In the genomic region with DNA sequence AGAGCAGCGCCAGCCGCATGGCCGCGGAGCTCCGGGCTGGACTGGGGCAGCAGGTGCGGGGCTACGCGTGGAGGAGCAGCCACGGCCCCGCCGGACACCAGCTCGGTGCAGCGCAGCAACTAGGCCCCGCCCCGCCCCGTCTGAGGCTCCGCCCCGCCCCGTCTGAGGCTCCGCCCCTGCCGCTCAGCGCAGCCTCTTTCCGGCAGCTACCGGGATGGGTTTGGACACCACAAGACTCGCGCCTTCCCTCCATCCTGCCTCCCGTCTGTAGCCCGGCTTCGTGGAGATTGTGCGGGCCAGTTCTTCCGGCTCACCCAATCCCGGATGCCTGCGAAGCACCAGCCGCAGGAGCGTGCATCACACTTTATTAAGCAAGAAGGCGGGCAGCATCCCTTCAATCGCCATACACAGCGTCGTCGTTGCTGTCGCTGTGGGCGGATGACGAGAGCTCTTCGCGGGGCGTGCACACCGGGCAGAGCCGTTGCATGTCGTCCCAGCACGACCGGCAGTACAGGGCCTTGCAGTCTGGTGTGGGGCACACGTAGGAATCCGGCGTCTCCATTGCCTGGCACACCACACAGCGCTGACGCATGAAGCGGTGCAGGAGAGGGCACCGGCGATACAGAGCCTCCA, we compare ENCODE assay signal across 8 mouse cellular contexts. TPM values are rescaled to one million over a fixed set of nuclear protein-coding genes. Genes with fewer than 3 reads are reported as not detected.
A peak's percentile ranks its signal among the peaks of the same experiment; 100 is the strongest.
DNase-seq lines count a peak whose midpoint lies in the region; ATAC-seq and TF ChIP-seq lines count a peak whose summit lies in the region.

A gene (minus strand): TSS at position 128 of the 633 bp plus-strand sequence.

- peaks cover 12% of the 10 kb centered on the region for H3K36me3 ChIP-seq in hindbrain, embryonic 13.5 days

- TF ChIP-seq CTCF in Patski (IDR thresholded peaks at IDR 0.05) = no peak

- H3K27me3 ChIP-seq in Patski = no peaks in the 10 kb centered on the region
- H3K27me3 ChIP-seq in hindbrain, embryonic 13.5 days = peaks cover 50% of the 10 kb centered on the region

- DNase-seq in Patski (ENCODE audit: low read depth, low spot score) = peak; percentile 53
- peak; percentile 97 for DNase-seq in cerebellum, postnatal 14 days
- DNase-seq in frontal cortex, postnatal 25 days (ENCODE audit: low spot score in 2 of 2) = peak; percentile 77 to 86
- DNase-seq in layer of hippocampus, postnatal 25 days (ENCODE audit: extremely low spot score in 1 of 2, low spot score in 1 of 2) = peak; percentile 84
- DNase-seq in lung, postnatal 14 days = peak; percentile 93
- peak; percentile 90 for DNase-seq in ovary, postnatal 36 days (ENCODE audit: low spot score)
- DNase-seq in thymus, postnatal 14 days = peak; percentile 89

- no peaks in the 10 kb centered on the region for H3K9me3 ChIP-seq in hindbrain, embryonic 13.5 days

- in situ Hi-C loops in Patski (cut with MboI; ENCODE audit: low pct_unique_long_range_greater_than_20kb) = loop anchor here (5.0 kb wide), 1 partner anchor 33 kb away; no protein-coding TSS in a partner anchor

- ATAC-seq in Patski = peak; percentile 90
- peak; percentile 88 for ATAC-seq in hindbrain, embryonic 13.5 days (ENCODE audit: low FRiP score)

- H3K4me3 ChIP-seq in hindbrain, embryonic 13.5 days = peak within 1 kb of the TSS; percentile 61

- H3K4me1 ChIP-seq in hindbrain, embryonic 13.5 days (replicated peaks) = peaks cover 27% of the 10 kb centered on the region

- peak within 1 kb of the TSS; percentile 91 for H3K4me2 ChIP-seq in hindbrain, embryonic 13.5 days

- peak within 1 kb of the TSS; percentile 82 for H3K9ac ChIP-seq in hindbrain, embryonic 13.5 days

- CTCF ChIA-PET in Patski (lab: Charles Lee) = interaction anchor here (1.1 to 5.8 kb wide), 5 partner anchors 9 to 106 kb away, joined by 3 to 34 read pairs (median 7); no protein-coding TSS in a partner anchor

- 1% methylated on average over 52 of the region's 59 CpGs for WGBS in hindbrain, embryonic 13.5 days

- peak within 1 kb of the TSS; percentile 90 for H3K27ac ChIP-seq in hindbrain, embryonic 13.5 days

- POLR2A ChIA-PET in Patski (lab: Charles Lee) = interaction anchor here (0.5 to 2.1 kb wide), 9 partner anchors 11 to 1464 kb away, joined by 3 to 13 read pairs (median 4); a partner anchor contains a TSS

RNA-seq across cellular contexts. Expression of the gene that starts here (rescaled TPM):
- 226 TPM for polyA plus RNA-seq in Patski (2021)
- 41.5 and 47.0 TPM in 2 replicates for polyA plus RNA-seq in hindbrain, embryonic 13.5 days (2015; fragmentation: Nextera tagmentation; extraction: Ambion mirVana)
- total RNA-seq in layer of hippocampus, postnatal 25 days (2021) = 100 to 1,000 TPM; 109 to 112 TPM

Comparison
In these comparisons a context has a peak if more than half of its experiments do, and no peak if none do; other contexts are left out.
1. Peak in every context shown above with its lines: DNase-seq, ATAC-seq, H3K4me3 ChIP-seq and H3K27ac ChIP-seq.